Mouse (Mus musculus) fibroblast of lung, adult 2 months (primary cell): Measurements from ENCODE around the gene 9130230L23Rik.

ENCODE experiments used
- DNase-seq: peaks from one replicate; pipeline ENCODE4 v3.0.0-alpha.2; 2011; ENCODE audit warnings: low read depth

Gene 9130230L23Rik

DNA sequence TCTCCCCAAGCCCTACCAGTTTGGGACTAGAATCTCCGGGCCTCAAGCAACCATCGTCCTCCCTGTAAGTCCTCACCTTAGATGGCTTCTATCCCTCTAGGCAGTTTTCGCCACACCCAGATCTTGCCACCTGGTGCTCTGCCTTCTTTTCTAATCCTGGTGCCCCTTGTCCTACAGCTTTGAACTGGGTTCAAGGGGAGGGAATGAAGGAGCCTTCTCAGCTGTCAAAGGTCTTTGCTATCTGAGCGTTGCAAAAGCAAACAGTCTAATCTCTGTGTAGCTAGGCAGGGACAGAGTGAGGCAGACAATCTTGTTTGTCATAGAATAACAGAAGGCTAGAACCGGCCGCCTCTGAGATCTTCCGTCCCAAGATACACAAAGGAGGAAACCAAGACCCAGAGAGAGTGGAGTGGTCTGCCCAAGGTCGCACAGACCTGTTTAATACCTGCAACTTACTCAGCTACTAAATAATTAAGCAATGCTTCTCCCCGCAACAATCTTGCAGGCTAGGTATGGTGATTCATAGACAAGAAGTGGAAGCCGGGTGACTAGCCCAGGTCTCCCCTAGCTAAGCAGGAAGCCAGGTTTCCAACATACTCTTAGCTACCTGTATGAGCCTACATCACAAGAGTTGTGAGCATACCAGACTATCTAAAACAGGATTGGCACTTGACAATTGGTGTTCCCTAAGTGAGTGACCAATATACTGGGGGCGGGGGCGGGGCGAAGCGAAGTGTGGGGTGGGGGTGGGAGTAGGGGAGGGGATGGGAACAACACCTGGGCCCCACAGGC lies at the start of gene 9130230L23Rik:
9130230L23Rik (minus strand) TSS at position 152 of the 792 bp plus-strand sequence.
- no peak for DNase-seq

DNA sequence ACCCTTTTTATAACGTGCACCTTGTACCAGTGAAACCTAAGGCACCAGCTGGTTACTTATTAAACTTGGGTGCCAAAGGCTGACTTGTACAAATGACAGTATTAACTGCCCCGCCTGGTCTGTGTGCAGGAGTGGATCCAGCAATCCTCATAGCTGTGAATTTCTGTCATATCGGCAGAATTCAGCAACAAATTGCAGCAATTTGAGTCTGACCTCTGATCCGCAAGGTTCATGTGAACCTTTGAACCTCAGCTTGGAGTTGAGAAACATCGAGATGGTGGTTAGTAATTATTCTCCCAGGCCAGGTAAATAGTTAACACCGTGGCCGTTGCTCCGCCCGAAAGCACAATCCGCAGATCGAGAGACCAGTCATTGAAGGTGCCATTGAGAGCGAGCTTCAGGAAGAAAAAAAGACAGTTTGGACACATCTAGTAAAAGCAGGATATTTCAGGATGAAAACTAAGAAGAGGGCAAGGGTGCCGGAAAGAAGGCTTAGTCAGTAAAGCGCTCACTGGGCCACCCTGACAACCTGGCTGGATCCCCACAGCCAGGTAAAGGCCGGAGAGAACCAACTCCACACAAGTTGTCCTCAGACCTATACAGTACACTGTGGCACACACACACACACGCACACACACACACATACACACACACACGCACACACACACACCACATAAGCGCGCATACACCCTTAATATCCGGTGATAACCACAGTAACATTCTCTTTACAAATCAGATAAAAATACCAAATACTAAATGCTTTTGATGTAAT lies 48.9 kb upstream of the 9130230L23Rik start:
- no peak for DNase-seq

DNA sequence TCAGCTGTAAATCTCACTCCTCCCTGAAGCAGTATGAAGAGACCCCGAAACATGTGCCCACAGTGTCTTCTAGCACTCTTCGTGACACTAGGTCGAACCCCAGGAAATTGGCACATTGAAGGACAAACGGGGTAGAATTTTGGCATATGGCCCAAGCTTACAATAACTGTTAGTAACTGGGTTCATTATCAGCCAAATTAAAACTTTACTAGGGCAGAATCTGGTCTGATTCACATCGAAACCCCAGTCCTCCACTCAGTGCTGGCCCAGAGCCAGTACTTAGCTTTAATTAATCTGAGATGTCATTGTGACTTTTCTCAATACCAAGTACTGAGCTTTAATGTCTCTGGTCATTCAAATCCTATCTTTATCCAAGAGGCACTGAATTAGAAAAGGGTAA lies 46.8 kb upstream of the 9130230L23Rik start:
- no peak for DNase-seq

DNA sequence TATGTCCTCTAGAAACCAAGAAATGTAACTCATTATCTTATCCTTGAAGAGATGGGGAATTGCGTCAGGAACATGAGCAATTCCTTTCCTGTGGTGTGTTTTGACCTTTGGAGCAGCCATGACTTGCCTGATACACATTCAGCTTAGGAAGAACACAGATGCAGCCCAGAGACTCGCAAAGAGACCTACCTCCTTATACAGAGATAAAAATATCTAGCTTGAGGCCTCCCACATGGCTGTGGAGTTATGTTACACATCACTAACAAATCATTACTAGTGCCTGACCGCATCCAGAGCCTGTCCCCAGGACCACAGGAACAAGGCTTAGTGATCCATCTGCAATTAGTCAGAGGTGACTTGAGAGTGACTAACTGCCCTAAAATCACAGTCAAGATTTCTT lies 42.3 kb upstream of the 9130230L23Rik start:
- DNase-seq, result no peak

DNA sequence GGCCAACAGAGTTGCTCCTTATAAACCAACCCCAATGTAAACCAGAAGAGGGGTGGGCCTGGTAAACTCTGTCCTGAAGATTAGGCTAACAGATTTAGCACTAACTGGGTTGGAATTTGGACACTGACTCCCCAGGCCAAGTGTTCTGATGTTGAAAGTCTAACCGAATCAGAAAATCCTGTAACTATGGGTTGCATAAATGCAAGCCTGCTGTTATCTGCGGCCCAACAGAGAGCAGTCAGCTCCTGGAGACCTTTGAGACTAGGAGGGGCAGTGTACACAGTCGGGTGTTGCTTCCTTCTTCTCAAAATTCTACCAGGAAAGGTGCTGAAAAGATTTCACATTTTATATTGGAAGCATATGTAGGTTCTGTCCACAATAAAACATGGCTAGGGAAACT lies 39.8 kb upstream of the 9130230L23Rik start:
- no peak for DNase-seq

DNA sequence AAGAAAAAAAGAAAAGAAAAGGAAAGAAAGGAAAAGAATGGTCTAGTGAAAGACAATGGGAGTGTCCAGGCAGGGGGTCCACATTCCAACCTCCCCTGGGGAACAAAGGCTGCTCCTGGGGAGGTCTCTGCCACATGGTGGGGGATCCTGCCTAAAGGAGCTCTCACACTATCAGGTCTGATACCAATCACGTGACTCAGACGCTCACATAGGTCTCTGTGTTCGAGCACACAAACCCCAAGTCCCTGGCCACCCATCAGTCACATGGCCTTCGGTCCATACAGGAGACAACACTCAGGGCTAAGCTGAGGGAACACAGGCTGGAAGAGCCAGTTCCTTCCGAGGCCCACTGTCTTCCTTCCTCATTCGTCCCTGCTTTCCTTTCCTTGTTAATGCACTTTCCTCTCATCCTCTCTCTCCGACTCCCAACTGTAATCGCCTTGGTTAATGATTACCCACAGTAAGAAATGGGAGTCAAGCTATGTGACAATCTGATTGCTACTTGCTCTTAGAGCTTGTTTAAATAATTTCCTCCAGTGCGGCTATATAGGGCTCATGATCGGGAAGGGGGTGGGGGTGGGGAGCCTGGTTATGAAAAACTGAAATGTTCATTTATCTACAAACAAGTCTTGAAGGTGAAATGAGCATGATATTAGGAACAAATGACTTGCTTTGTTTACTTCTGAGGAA lies 38.7 kb upstream of the 9130230L23Rik start:
- no peak for DNase-seq

DNA sequence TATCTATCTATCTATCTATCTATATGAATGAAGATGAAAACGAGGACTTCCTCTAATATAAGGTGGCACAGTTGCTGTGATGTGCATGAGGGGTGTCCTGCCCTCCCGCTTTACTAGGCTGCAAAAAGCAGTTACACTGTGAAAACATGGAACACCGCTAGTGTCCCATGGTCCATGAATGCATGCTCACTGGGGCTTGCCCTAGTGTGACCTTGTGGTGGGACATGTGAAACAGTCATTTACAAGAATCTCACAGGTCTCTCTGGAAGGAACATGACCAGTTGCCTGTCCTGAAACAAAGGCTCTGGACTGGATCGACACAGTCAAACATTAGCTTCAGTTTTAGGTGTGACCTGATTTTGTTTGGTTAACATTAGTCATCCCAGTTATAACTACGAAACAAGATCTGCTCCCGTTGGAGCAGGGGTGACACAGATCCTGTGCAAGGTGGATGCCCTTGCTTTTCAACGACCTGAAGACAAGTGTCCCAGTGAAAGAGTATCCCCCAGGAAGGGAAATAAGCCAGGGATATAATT lies 36.7 kb upstream of the 9130230L23Rik start:
- DNase-seq, result no peak

DNA sequence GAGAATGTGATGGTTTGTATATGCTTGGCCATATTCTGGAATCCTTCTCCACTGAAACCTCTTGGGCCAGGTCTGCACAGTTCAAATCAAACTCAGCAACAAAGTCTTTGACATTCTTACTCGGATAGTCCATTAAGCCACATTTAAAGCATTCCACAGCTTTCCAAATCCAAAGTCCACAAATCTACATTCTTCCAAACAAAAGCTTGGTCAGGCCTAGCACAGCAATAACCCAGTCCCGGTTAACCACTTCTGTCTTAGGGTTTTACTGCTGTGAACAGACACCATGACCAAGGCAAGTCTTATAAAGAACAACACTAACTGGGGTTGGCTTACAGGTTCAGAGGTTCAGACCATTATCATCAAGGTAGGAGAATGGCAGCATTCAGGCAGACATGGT lies 35.7 kb upstream of the 9130230L23Rik start:
- no peak for DNase-seq

DNA sequence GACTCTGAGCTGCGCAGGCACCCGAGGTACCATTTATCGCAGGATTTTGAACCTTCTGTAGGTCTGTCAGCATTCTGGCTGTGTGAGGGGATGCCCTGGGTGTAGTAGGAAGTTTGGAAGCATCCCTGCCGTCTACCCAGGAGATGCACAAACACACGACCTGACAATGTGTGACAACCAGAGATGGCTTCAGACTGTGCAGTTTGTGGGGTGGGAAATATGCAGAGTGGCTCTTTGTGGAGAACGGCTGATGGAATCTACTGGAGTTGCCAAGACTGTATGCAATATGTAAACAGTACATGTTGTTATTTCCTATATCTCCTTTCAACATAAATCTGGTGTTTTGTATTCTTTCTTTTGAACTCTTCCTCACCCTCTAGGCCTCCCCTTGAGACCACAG lies 33.0 kb upstream of the 9130230L23Rik start:
- no peak for DNase-seq

DNA sequence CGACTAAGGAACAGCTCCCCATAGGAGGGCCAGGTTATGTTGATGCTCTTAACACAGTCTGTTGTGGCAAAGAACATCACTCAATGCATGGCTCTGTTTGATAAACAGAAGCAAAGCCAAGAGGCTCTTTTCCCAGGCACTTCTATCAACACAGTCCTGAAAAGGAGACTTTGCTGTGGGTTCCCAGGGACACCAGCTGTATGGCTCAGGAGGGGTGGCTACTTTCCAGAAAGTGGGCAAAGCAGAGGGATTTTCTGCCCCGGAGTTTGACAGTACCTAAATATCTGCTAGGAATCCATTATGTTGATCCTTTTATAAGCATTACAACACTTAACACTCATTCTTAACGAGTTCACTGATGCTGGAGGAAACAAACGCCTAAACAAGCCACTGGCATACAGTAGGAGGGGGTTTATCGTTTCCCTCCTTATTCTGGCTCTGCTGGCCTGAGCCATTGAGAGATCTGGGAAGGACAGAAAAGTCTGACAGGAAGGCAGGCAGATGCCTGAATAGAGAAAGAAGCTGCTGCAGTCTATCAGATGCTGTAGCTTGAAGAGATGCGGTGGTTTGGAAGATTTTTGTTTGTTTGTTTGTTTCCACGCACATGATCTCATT lies 32.5 kb upstream of the 9130230L23Rik start:
- DNase-seq, result no peak

DNA sequence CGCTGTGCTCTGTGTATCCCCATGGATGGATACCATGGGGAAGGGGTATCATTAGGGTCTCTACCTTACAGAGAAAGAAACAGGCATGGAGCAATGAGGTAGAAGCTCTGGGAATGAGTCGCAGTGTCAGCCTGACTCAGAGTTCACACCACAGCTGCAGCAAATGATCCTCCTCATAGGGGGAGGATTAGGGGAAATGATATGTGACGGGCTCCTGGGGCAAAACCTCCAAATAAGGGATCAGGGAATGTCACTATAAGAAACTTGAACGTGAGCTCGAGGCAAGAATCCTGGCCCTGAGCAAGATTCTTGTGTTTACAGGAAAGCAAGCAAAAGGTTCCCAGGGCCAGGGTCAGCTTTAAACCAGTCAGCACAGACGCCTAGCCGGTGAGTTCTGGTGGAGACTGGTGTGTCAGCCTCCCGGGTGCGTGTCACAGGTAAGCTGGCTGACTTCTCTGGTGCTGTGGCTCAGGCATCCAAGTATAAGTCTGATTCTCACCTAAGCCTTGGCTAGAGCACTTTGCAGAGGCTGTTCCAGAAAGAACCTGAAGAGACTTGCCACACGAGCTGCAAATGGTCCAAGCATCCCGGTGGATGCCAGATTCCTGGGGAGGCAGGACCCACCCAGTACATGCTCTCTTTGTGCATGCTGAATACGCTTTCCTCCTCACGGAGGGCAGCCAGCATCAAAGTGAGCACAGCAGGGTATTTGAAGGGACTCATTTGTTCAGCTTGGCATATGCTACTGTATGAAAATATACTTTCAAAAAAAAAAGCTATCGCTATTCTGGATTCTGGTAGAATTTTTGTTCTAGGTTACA lies 30.5 kb upstream of the 9130230L23Rik start:
- DNase-seq, result no peak

DNA sequence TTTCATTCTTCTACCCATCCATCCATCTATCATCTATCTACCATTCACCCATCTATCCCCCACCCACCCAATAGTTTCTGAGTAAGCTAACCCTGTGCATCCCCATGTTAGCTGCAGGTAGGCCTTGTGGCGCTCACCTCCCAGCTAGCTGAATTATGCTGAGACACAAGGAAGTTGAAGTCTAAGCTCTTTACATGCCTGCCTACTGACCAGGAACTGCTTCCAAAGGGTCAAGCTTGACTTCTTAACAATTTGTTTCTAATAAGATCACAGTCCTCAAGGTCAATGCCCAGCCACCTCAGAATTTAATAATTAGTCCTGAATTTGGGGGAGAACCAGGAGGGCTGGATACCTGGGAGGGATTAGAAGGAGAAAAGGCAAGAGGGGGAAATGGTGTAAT lies 28.7 kb upstream of the 9130230L23Rik start:
- DNase-seq, result no peak

DNA sequence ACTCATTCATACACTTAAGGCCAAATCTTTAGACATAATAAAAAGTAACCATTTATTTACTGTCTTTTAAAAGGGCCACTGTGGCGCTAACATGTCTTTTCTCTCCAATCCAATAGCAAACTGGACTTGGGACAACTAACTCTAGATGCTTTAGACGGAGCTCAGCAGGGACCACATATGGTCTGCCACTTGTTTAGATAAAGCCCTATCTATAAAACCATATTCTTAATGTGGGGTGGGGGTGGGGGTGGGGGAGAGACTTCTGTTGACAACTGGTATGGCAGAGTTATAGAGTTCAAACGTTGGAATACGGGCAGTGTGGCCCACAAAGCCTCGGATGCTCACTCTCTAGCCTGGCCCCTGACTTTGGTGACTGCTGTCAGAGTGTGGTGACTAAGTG lies 27.6 kb upstream of the 9130230L23Rik start:
- DNase-seq, result no peak

DNA sequence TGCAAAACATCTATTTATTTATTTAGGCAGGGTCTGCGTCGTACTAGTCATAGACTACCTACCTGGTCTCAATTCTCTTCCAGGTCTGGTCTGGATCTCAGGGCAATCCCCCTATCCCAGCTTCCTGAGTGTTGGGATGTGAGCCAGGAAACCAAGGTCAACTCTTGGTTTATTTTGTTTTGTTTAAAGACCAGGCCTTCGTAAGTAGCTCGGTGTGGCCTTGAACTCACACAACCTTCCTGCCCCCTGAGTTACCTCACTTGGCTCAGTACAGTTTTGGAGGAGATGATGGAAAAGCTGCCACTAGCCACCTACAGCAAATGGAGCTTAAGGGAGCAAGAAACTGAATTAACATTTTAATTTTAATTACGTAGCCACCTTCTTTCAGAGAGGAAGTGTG lies 24.1 kb upstream of the 9130230L23Rik start:
- no peak for DNase-seq

DNA sequence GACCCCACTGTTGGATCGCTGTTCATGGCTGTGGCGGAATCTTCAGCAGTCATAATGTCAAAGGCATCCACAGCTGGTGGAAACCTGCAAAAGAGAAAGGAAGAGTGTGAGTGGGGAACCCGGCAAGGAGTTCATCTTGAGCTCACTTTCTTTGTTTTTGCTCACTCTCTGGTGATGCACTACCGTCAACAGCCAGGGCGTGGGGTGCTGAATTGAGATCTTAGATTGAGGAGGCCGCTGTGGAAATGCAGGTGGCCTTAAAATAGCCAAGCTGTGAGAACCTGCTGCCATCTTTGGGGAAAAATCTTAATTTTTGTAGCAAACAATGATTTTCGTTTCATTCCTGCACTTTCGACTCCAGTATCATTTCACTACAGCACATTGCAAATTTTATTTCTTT lies 23.1 kb upstream of the 9130230L23Rik start:
- no peak for DNase-seq

DNA sequence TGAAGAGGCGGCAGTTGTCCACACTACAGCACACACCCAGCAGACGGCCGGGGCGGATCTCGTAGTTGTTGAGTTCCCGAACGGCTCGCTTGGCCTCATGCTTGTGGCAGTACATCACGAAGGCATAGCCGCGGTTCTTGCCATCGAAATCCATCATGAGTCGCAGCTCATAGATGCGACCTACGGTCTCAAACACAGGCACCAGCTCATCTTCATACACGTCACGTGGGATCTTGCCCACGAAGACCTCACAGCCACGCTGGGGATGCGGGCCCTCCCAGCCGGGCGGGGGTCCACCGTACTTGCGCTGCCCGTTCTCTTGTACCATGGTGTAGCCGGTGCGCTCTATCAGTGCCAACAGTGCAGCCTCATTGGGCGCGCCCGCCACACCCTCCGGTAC lies 22.7 kb upstream of the 9130230L23Rik start:
- no peak for DNase-seq

DNA sequence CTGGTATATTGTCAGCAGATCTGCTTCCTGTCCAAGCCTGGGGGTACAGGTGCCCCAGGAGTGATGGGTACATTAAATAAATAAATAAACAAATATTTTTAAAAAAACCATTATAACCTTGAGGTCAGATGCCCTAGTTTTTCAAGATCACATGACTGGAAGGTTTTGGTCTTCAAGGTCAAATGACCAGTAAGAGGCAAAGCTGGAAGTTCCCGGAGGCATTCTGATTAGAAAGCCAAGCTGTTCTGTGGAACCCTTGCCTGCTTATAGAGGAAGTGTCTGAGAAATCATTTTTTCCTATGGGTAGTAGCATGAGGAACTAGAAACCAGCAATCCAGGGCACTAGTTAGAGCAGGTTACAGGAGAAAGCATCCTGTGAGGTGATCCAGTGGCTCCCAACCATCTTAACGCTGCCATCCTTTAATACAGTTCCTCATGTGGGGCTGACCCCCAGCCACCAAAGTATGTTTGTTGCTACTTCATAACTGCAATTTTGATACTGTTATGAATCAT lies 11.4 kb upstream of the 9130230L23Rik start:
- DNase-seq, result no peak

DNA sequence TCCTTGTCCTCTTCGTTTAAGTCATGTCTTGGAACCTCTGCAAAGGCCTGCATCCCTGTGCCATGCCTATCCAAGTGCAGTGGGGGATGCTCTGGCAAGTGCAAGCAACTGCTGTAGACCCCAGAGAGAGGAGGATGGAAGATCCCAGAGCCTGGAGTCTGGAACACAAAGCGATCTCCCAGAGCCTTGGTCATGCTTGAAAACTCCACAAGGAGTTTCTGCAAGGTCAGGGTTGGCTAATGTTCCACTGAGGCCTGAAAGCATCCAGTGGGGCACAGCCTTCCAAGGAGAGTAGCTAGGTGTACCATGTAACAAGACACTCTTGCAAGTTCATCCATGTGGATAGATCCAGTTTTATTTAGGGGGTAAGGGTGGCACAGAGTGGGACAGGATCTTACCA lies 10.4 kb upstream of the 9130230L23Rik start:
- DNase-seq, result no peak

DNA sequence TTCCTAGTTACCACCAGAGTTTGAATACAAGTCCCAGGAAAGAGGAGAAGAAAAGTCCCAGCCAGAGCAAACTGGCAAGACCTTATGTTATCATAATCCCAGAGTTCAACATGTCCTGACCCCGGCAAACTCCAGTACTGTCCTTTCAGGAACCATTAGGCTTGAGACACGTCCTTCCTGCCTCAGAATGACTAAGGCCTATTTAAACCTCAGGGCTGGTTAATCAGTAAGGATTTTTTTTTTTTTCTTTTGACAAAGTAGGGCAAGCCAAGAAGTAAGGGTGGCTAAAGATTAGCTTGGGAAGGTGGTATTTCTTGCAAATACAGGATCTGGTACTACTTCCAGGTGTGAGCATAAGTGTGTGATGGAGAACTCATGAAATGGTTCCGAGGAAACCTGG lies 9.9 kb upstream of the 9130230L23Rik start:
- no peak for DNase-seq

DNA sequence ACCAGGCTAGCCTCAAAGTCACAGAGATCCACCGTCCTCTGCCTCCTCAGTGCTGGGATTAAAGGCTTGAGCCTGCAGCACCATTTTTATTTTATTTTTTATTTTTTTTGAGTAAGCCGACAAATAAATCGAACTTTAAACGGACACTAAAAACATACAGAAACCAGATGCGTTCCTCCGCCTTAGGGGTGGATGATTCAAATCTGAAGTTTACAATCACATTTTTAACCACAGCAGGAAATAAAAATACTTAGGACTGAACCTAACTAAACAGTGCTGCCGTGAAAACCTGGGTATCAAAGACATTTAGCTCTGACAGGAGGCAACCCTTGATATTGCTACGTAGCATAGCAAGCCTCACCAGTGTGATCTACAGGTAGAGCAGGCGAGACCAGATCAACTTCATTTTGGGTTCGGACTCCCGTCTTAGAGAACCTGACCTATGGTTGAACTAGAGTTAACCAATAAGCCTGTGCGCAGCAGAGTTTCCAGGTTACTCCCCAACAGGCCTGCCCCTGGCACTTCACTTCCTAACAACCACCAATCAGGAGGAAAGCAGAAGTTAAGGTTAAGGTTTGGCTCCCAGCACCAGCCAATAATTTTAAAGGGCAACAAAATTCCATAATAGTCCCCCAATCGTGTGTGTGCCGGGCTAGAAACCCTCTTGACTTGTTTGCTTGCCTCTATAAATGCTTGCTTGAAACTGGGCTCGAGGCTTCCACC lies 4.3 kb upstream of the 9130230L23Rik start:
- no peak for DNase-seq
